Mouse (Mus musculus) limb, embryonic 14.5 days (tissue): ENCODE results near the gene Gm2035. TPM values are rescaled to one million over a fixed set of nuclear protein-coding genes. Genes with fewer than 3 reads are reported as not detected.
"Not testable (repeated sequence)": the region's sequence is repeated elsewhere in the genome, so short reads cannot be mapped to it uniquely, and the experiment has no call there.

ENCODE experiments used
- ATAC-seq: fragments of 200-750 bp; cut with Nextera tagmentation; 2 replicates; pipeline ENCODE4 v1.8.0; 2017; ENCODE audit warnings: low read depth, moderate number of reproducible peaks, moderate TSS enrichment; ENCODE audit not compliant: low FRiP score
- DNase-seq: peaks from one replicate; pipeline ENCODE4 v3.0.0-alpha.2; 2015; ENCODE audit warnings: low spot score
- H3K27ac ChIP-seq: fragments of 300-500 bp; sonication (generic); replicated peaks from 2 replicates; pipeline ENCODE4 v1.5.1; 2014; ENCODE audit warnings: low read depth, mild to moderate bottlenecking, low read length, moderate library complexity, mixed read lengths
- H3K27me3 ChIP-seq: fragments of 300-500 bp; sonication (generic); 2 replicates; pipeline ENCODE4 v1.6.1; 2014; ENCODE audit warnings: low read length, mixed read lengths; ENCODE audit not compliant: control insufficient read depth, insufficient read depth
- H3K36me3 ChIP-seq: fragments of 300-500 bp; sonication (generic); 2 replicates; pipeline ENCODE4 v1.6.1; 2014; ENCODE audit warnings: mild to moderate bottlenecking, low read length, moderate library complexity, mixed read lengths; ENCODE audit not compliant: control insufficient read depth, insufficient read depth
- H3K4me1 ChIP-seq: fragments of 300-500 bp; sonication (generic); 2 replicates; pipeline ENCODE4 v1.6.1; 2014; ENCODE audit warnings: antibody characterized with exemption, low read length, mixed read lengths; ENCODE audit not compliant: control insufficient read depth, insufficient read depth
- H3K4me2 ChIP-seq: fragments of 300-500 bp; sonication (generic); replicated peaks from 2 replicates; pipeline ENCODE4 v1.6.1; 2014; ENCODE audit warnings: low read depth, mild to moderate bottlenecking, low read length, moderate library complexity; ENCODE audit not compliant: severe bottlenecking
- H3K4me3 ChIP-seq: fragments of 300-500 bp; sonication (generic); replicated peaks from 2 replicates; pipeline ENCODE4 v1.5.1; 2014; ENCODE audit warnings: low read length
- H3K9ac ChIP-seq: fragments of 300-500 bp; sonication (generic); 2 replicates; pipeline ENCODE4 v1.6.1; 2014; ENCODE audit warnings: mild to moderate bottlenecking, low read depth, low read length, moderate library complexity; ENCODE audit not compliant: severe bottlenecking
- H3K9me3 ChIP-seq: fragments of 300-500 bp; sonication (generic); 2 replicates; pipeline ENCODE4 v1.6.1; 2016; ENCODE audit warnings: low read length; ENCODE audit not compliant: control insufficient read depth
- WGBS: fragments of 180-500 bp; shearing (Covaris S2); extraction: QIAGEN DNeasy Blood & Tissue Kit; methylation state at CpG from one replicate; pipeline ENCODE4 v1.1.7; 2014; 5-methylcytosine and 5-hydroxymethylcytosine counted together
- polyA plus RNA-seq, 2 experiments: library from polyadenylated mRNA; depleted of rRNA in 1 of 2; stranded (reverse) in 1 of 2; unstranded in 1 of 2; fragments of >200 nt; fragmentation: Nextera tagmentation in 1 of 2; extraction: Ambion mirVana in 1 of 2; gene quantifications; 2 replicates each; pipeline versions ENCODE4 v1.2.1 to v1.2.3; 2012 to 2014

Gene Gm2035
- not detected in 2 replicates for polyA plus RNA-seq (2012; rRNA removed)
- polyA plus RNA-seq (2014; fragmentation: Nextera tagmentation; extraction: Ambion mirVana): not detected in 2 replicates

GRCm38 (mm10) chr12:87919721-87920120 is at the start of gene Gm2035:
TSS of gene Gm2035 (minus strand) at chr12:87919857.
- ATAC-seq, H3K27ac ChIP-seq, H3K4me2 ChIP-seq, H3K27me3 ChIP-seq, H3K9ac ChIP-seq, H3K9me3 ChIP-seq, H3K4me1 ChIP-seq, H3K4me3 ChIP-seq, H3K36me3 ChIP-seq, DNase-seq: not testable (repeated sequence)
- 78% methylated on average over 2 of the region's 2 CpGs for WGBS

GRCm38 (mm10) chr12:87953780-87954179 is 34.1 kb upstream of the Gm2035 start, which contains the start of gene Gm2042:
TSS of gene Gm2042 (plus strand) at chr12:87954080.
- not testable (repeated sequence) for H3K9me3 ChIP-seq, H3K4me3 ChIP-seq, DNase-seq, H3K9ac ChIP-seq, ATAC-seq, H3K27me3 ChIP-seq, H3K27ac ChIP-seq, H3K4me1 ChIP-seq, H3K36me3 ChIP-seq, H3K4me2 ChIP-seq
- WGBS: 86% methylated on average over 2 of the region's 2 CpGs

- H3K27me3 ChIP-seq, H3K4me1 ChIP-seq, H3K27ac ChIP-seq, H3K4me3 ChIP-seq, H3K9me3 ChIP-seq, ATAC-seq, H3K9ac ChIP-seq, H3K4me2 ChIP-seq, H3K36me3 ChIP-seq, DNase-seq: not testable (repeated sequence)
- 80% methylated on average over 1 of the region's 1 CpGs for WGBS
Observed at GRCm38 (mm10) chr12:87895070-87895469, 24.6 kb downstream of the Gm2035 start, which contains the start of gene Gm2022. TSS of gene Gm2022 (plus strand) at chr12:87895370.

- H3K4me3 ChIP-seq, DNase-seq, H3K9ac ChIP-seq, H3K4me1 ChIP-seq, ATAC-seq, H3K27ac ChIP-seq, H3K36me3 ChIP-seq, H3K9me3 ChIP-seq, H3K27me3 ChIP-seq, H3K4me2 ChIP-seq: not testable (repeated sequence)
- WGBS: 83% methylated on average over 5 of the region's 5 CpGs
Observed at GRCm38 (mm10) chr12:87873772-87874171, 45.9 kb downstream of the Gm2035 start, which contains the start of gene Gm2016. TSS of gene Gm2016 (plus strand) at chr12:87874072.

Other genes starting within 250 kb of the Gm2035 start
- not detected in 2 replicates for gene Gm21319, start 144.1 kb downstream of the Gm2035 start, polyA plus RNA-seq (2012; rRNA removed)
- gene Gm21319, start 144.1 kb downstream of the Gm2035 start, polyA plus RNA-seq (2014; fragmentation: Nextera tagmentation; extraction: Ambion mirVana): not detected in 2 replicates
- not detected in 2 replicates for gene Gm21936, start 124.3 kb downstream of the Gm2035 start, polyA plus RNA-seq (2012; rRNA removed)
- gene Gm21936, start 124.3 kb downstream of the Gm2035 start, polyA plus RNA-seq (2014; fragmentation: Nextera tagmentation; extraction: Ambion mirVana): not detected in 2 replicates
- not detected in 2 replicates for gene BB287469, start 103.3 kb downstream of the Gm2035 start, polyA plus RNA-seq (2012; rRNA removed)
- gene BB287469, start 103.3 kb downstream of the Gm2035 start, polyA plus RNA-seq (2014; fragmentation: Nextera tagmentation; extraction: Ambion mirVana): not detected in 2 replicates
- gene Gm2001, start 77.5 kb downstream of the Gm2035 start, polyA plus RNA-seq (2012; rRNA removed): not detected in 2 replicates
- gene Gm2001, start 77.5 kb downstream of the Gm2035 start, polyA plus RNA-seq (2014; fragmentation: Nextera tagmentation; extraction: Ambion mirVana): not detected in 2 replicates
- gene Gm2016, start 45.8 kb downstream of the Gm2035 start, polyA plus RNA-seq (2012; rRNA removed): not detected in 2 replicates
- gene Gm2016, start 45.8 kb downstream of the Gm2035 start, polyA plus RNA-seq (2014; fragmentation: Nextera tagmentation; extraction: Ambion mirVana): not detected in 2 replicates
- not detected in 2 replicates for gene Gm2022, start 24.5 kb downstream of the Gm2035 start, polyA plus RNA-seq (2012; rRNA removed)
- gene Gm2022, start 24.5 kb downstream of the Gm2035 start, polyA plus RNA-seq (2014; fragmentation: Nextera tagmentation; extraction: Ambion mirVana): not detected in 2 replicates
- gene Gm2042, start 34.2 kb upstream of the Gm2035 start, polyA plus RNA-seq (2012; rRNA removed): not detected in 2 replicates
- not detected in 2 replicates for gene Gm2042, start 34.2 kb upstream of the Gm2035 start, polyA plus RNA-seq (2014; fragmentation: Nextera tagmentation; extraction: Ambion mirVana)
- gene Gm2075, start 92.0 kb upstream of the Gm2035 start, polyA plus RNA-seq (2012; rRNA removed): not detected in 2 replicates
- gene Gm2075, start 92.0 kb upstream of the Gm2035 start, polyA plus RNA-seq (2014; fragmentation: Nextera tagmentation; extraction: Ambion mirVana): not detected in 2 replicates
- not detected in 2 replicates for gene Gm6803, start 98.9 kb upstream of the Gm2035 start, polyA plus RNA-seq (2012; rRNA removed)
- not detected in 2 replicates for gene Gm6803, start 98.9 kb upstream of the Gm2035 start, polyA plus RNA-seq (2014; fragmentation: Nextera tagmentation; extraction: Ambion mirVana)
- not detected in 2 replicates for gene Gm2056, start 107.1 kb upstream of the Gm2035 start, polyA plus RNA-seq (2012; rRNA removed)
- not detected in 2 replicates for gene Gm2056, start 107.1 kb upstream of the Gm2035 start, polyA plus RNA-seq (2014; fragmentation: Nextera tagmentation; extraction: Ambion mirVana)
- gene Gm16368, start 163.8 kb upstream of the Gm2035 start, polyA plus RNA-seq (2012; rRNA removed): not detected in 2 replicates
- not detected in 2 replicates for gene Gm16368, start 163.8 kb upstream of the Gm2035 start, polyA plus RNA-seq (2014; fragmentation: Nextera tagmentation; extraction: Ambion mirVana)